Mouse (Mus musculus) forebrain, embryonic 11.5 days (tissue): Measurements from ENCODE around the gene A230050P20Rik. TPM values are rescaled to one million over a fixed set of nuclear protein-coding genes. Genes with fewer than 3 reads are reported as not detected.
A peak's percentile ranks its signal among the peaks of the same experiment; 100 is the strongest.

Experiments
- ATAC-seq: fragments of 200-750 bp; cut with Nextera tagmentation; replicated peaks from 2 replicates; pipeline ENCODE4 v1.8.0; 2017; ENCODE audit warnings: moderate TSS enrichment; ENCODE audit not compliant: low FRiP score
- DNase-seq: peaks from one replicate; pipeline ENCODE4 v3.0.0-alpha.2; 2017; ENCODE audit warnings: low spot score
- H3K27ac ChIP-seq: fragments of 300-500 bp; sonication (generic); 2 replicates; pipeline ENCODE4 v1.5.1; 2014; ENCODE audit warnings: low read depth, low read length
- H3K27me3 ChIP-seq: fragments of 300-500 bp; sonication (generic); 2 replicates; pipeline ENCODE4 v1.6.1; 2014; ENCODE audit warnings: mild to moderate bottlenecking, low read length, mixed read lengths; ENCODE audit not compliant: control insufficient read depth, insufficient read depth
- H3K36me3 ChIP-seq: fragments of 300-500 bp; sonication (generic); 2 replicates; pipeline ENCODE4 v1.6.1; 2014; ENCODE audit warnings: mild to moderate bottlenecking, low read length, moderate library complexity, mixed read lengths; ENCODE audit not compliant: control insufficient read depth, insufficient read depth
- H3K4me1 ChIP-seq: fragments of 300-500 bp; sonication (generic); replicated peaks from 2 replicates; pipeline ENCODE4 v1.6.1; 2014; ENCODE audit warnings: low read length, mixed read lengths; ENCODE audit not compliant: control insufficient read depth, insufficient read depth
- H3K4me2 ChIP-seq: fragments of 300-500 bp; sonication (generic); 2 replicates; pipeline ENCODE4 v1.6.1; 2014; ENCODE audit warnings: low read depth, mild to moderate bottlenecking, low read length, moderate library complexity, mixed read lengths; ENCODE audit not compliant: severe bottlenecking
- H3K4me3 ChIP-seq: fragments of 300-500 bp; sonication (generic); 2 replicates; pipeline ENCODE4 v1.5.1; 2014; ENCODE audit warnings: low read depth, low read length
- H3K9ac ChIP-seq: fragments of 300-500 bp; sonication (generic); 2 replicates; pipeline ENCODE4 v1.6.1; 2014; ENCODE audit warnings: low read length
- H3K9me3 ChIP-seq: fragments of 300-500 bp; sonication (generic); 2 replicates; pipeline ENCODE4 v1.6.1; 2016; ENCODE audit warnings: low read length, mixed read lengths; ENCODE audit not compliant: control insufficient read depth
- WGBS: fragments of 180-500 bp; shearing (Covaris S2); extraction: QIAGEN DNeasy Blood & Tissue Kit; methylation state at CpG from one replicate; pipeline ENCODE4 v1.1.7; 2014; 5-methylcytosine and 5-hydroxymethylcytosine counted together
- polyA plus RNA-seq: library from polyadenylated mRNA; unstranded; fragments of >200 nt; fragmentation: Nextera tagmentation; extraction: Ambion mirVana; gene quantifications from 2 replicates; pipeline ENCODE4 v1.2.1, GENCODE M21; 2014

The A230050P20Rik gene
- polyA plus RNA-seq, 1 experiment from 2014 or later: 1.3 TPM

- Histone ChIP-seq H3K9me3 (no peaks in the 10 kb centered on the region), H3K4me2 (no peak overlapping the region), H3K27me3 (no peaks in the 10 kb centered on the region), H3K27ac (no peak overlapping the region), H3K9ac (no peak overlapping the region), H3K4me3 (no peak overlapping the region), H3K36me3 (no peaks in the 10 kb centered on the region), H3K4me1 (no peaks in the 10 kb centered on the region)
- ATAC-seq: no peak
- DNase-seq: no peak
- WGBS: 84% methylated on average over 9 of the region's 9 CpGs
Observed at GRCm38 (mm10) chr9:20837184-20837947, 31.1 kb upstream of the A230050P20Rik start.

GRCm38 (mm10) chr9:20838931-20839330 lies 29.5 kb upstream of the A230050P20Rik start:
- H3K4me1 ChIP-seq: no peaks in the 10 kb centered on the region
- H3K27ac ChIP-seq: no peak overlapping the region
- H3K4me3 ChIP-seq: no peak overlapping the region
- no peak overlapping the region for H3K4me2 ChIP-seq
- WGBS: 54% methylated on average over 6 of the region's 6 CpGs
- H3K36me3 ChIP-seq: no peaks in the 10 kb centered on the region
- ATAC-seq: no peak
- no peak overlapping the region for H3K9ac ChIP-seq
- DNase-seq: no peak
- H3K27me3 ChIP-seq: no peaks in the 10 kb centered on the region
- no peaks in the 10 kb centered on the region for H3K9me3 ChIP-seq

GRCm38 (mm10) chr9:20842211-20842610 lies 26.2 kb upstream of the A230050P20Rik start:
- no peak for DNase-seq
- H3K36me3 ChIP-seq: no peaks in the 10 kb centered on the region
- H3K27me3 ChIP-seq: no peaks in the 10 kb centered on the region
- WGBS: 71% methylated on average over 4 of the region's 4 CpGs
- no peak overlapping the region for H3K27ac ChIP-seq
- H3K4me3 ChIP-seq: no peak overlapping the region
- H3K9ac ChIP-seq: no peak overlapping the region
- H3K9me3 ChIP-seq: no peaks in the 10 kb centered on the region
- no peaks in the 10 kb centered on the region for H3K4me1 ChIP-seq
- ATAC-seq: no peak
- no peak overlapping the region for H3K4me2 ChIP-seq

GRCm38 (mm10) chr9:20842670-20843069 lies 25.8 kb upstream of the A230050P20Rik start:
- Histone ChIP-seq H3K27ac (no peak overlapping the region), H3K27me3 (no peaks in the 10 kb centered on the region), H3K9ac (no peak overlapping the region), H3K4me3 (no peak overlapping the region), H3K9me3 (no peaks in the 10 kb centered on the region), H3K4me2 (no peak overlapping the region), H3K4me1 (no peaks in the 10 kb centered on the region), H3K36me3 (no peaks in the 10 kb centered on the region)
- no peak for DNase-seq
- ATAC-seq: no peak
- 34% methylated on average over 2 of the region's 2 CpGs for WGBS

GRCm38 (mm10) chr9:20850179-20850578 lies 18.3 kb upstream of the A230050P20Rik start:
- no peak overlapping the region for H3K9ac ChIP-seq
- 89% methylated on average over 2 of the region's 2 CpGs for WGBS
- H3K4me2 ChIP-seq: no peak overlapping the region
- H3K9me3 ChIP-seq: no peaks in the 10 kb centered on the region
- no peaks in the 10 kb centered on the region for H3K27me3 ChIP-seq
- H3K4me1 ChIP-seq: no peaks in the 10 kb centered on the region
- DNase-seq: no peak
- no peak overlapping the region for H3K4me3 ChIP-seq
- no peaks in the 10 kb centered on the region for H3K36me3 ChIP-seq
- ATAC-seq: no peak
- H3K27ac ChIP-seq: no peak overlapping the region

GRCm38 (mm10) chr9:20857131-20857530 lies 11.3 kb upstream of the A230050P20Rik start:
- DNase-seq (no peak), ATAC-seq (no peak)
- no peaks in the 10 kb centered on the region for H3K27me3 ChIP-seq
- H3K4me1 ChIP-seq: no peaks in the 10 kb centered on the region
- H3K27ac ChIP-seq: no peak overlapping the region
- H3K4me2 ChIP-seq: no peak overlapping the region
- no peaks in the 10 kb centered on the region for H3K36me3 ChIP-seq
- no peak overlapping the region for H3K4me3 ChIP-seq
- no peak overlapping the region for H3K9ac ChIP-seq
- WGBS: 10% methylated on average over 6 of the region's 6 CpGs
- no peaks in the 10 kb centered on the region for H3K9me3 ChIP-seq

GRCm38 (mm10) chr9:20859926-20860325 lies 8.5 kb upstream of the A230050P20Rik start:
- H3K4me1 ChIP-seq: no peaks in the 10 kb centered on the region
- no peak overlapping the region for H3K27ac ChIP-seq
- DNase-seq (no peak), ATAC-seq (no peak)
- H3K4me3 ChIP-seq: no peak overlapping the region
- H3K9ac ChIP-seq: no peak overlapping the region
- H3K36me3 ChIP-seq: no peaks in the 10 kb centered on the region
- H3K9me3 ChIP-seq: no peaks in the 10 kb centered on the region
- H3K27me3 ChIP-seq: no peaks in the 10 kb centered on the region
- 53% methylated on average over 6 of the region's 6 CpGs for WGBS
- H3K4me2 ChIP-seq: no peak overlapping the region

- peak; percentile 72 for DNase-seq
- H3K27ac ChIP-seq: no peak overlapping the region
- 19% methylated on average over 4 of the region's 4 CpGs for WGBS
- no peaks in the 10 kb centered on the region for H3K4me1 ChIP-seq
- no peaks in the 10 kb centered on the region for H3K36me3 ChIP-seq
- H3K27me3 ChIP-seq: peaks cover 1% of the 10 kb centered on the region; the same call in 1 of the 2 replicates
- ATAC-seq: no peak
- H3K9me3 ChIP-seq: no peaks in the 10 kb centered on the region
- no peak overlapping the region for H3K4me2 ChIP-seq
- H3K9ac ChIP-seq: no peak overlapping the region
- H3K4me3 ChIP-seq: no peak overlapping the region
Observed at GRCm38 (mm10) chr9:20861821-20862220, 6.6 kb upstream of the A230050P20Rik start.

- Histone ChIP-seq H3K4me1 (no peaks in the 10 kb centered on the region), H3K27me3 (peaks cover 3% of the 10 kb centered on the region; the same call in 1 of the 2 replicates), H3K36me3 (no peaks in the 10 kb centered on the region), H3K27ac (no peak overlapping the region), H3K4me2 (no peak overlapping the region), H3K9ac (no peak overlapping the region), H3K4me3 (no peak overlapping the region), H3K9me3 (no peaks in the 10 kb centered on the region)
- no peak for ATAC-seq
- 54% methylated on average over 4 of the region's 4 CpGs for WGBS
- no peak for DNase-seq
Observed at GRCm38 (mm10) chr9:20862225-20862624, 6.2 kb upstream of the A230050P20Rik start.
